In genomic region chr1:88121521-88121920, GRCm38 (mm10) we compare ENCODE assay signal across 20 mouse cellular contexts. TPM values are rescaled to one million over a fixed set of nuclear protein-coding genes. Genes with fewer than 3 reads are reported as not detected.
DNase-seq lines count a peak whose midpoint lies in the region; ATAC-seq and TF ChIP-seq lines count a peak whose summit lies in the region.
"Not testable (repeated sequence)": the region's sequence is repeated elsewhere in the genome, so short reads cannot be mapped to it uniquely, and the experiment has no call there.
"Had no signal": no experiment of that assay in that cellular context is flagged by ENCODE, and none has a peak within 500 bp of the region (broad histone marks: within the 10 kb centered on the region; RNA-seq: fewer than 3 reads in every experiment).

No protein-coding gene starts in this region.

- not testable (repeated sequence) for H3K36me3 ChIP-seq in liver, postnatal 0 days (replicated peaks; ENCODE audit: insufficient read depth, low read length)

- not testable (repeated sequence) for H3K9ac ChIP-seq in liver, postnatal 0 days (replicated peaks)

- TF ChIP-seq EP300 in liver, postnatal 0 days (IDR thresholded peaks at IDR 0.05; ENCODE audit: low read depth), result not testable (repeated sequence)

- peak; percentile 12 for DNase-seq in CD4-positive, CD25-positive, alpha-beta regulatory T cell, adult 2 months (ENCODE audit: low read depth, low spot score)
- peak; percentile 55 for DNase-seq in adrenal gland, postnatal 10 days
- peak; percentile 13 for DNase-seq in embryo, embryonic 10.5 days (ENCODE audit: low spot score)
- peak; percentile 37 for DNase-seq in induced T-regulatory cell, adult 2 months (ENCODE audit: low read depth)
- DNase-seq in kidney, postnatal 14 days, result peak; percentile 56
- peak; percentile 39 for DNase-seq in liver, postnatal 0 days
- DNase-seq in lung, postnatal 4 days, result peak; percentile 33 to 44
- peak; percentile 44 for DNase-seq in testis, postnatal 10 days (ENCODE audit: low spot score)

- not testable (repeated sequence) for H3K4me1 ChIP-seq in liver, postnatal 0 days (ENCODE audit: insufficient read depth)

- not testable (repeated sequence) for H3K9me3 ChIP-seq in liver, postnatal 0 days (ENCODE audit: low read length)

- not testable (repeated sequence) for H3K27ac ChIP-seq in liver, postnatal 0 days (ENCODE audit: low read depth)

- H3K27me3 ChIP-seq in liver, postnatal 0 days (ENCODE audit: insufficient read depth, low read length), result not testable (repeated sequence)

- H3K4me3 ChIP-seq in liver, postnatal 0 days (ENCODE audit: low read depth, low read length), result not testable (repeated sequence)

- not testable (repeated sequence) for ATAC-seq in liver, postnatal 0 days

- H3K4me2 ChIP-seq in liver, postnatal 0 days (ENCODE audit: low read depth, low read length), result not testable (repeated sequence)

- TF ChIP-seq CTCF in liver, postnatal 0 days (IDR thresholded peaks at IDR 0.05; ENCODE audit: low read depth), result peak; percentile 65

- no CpG with 5 or more reads among the region's 1 CpGs for WGBS in liver, postnatal 0 days (ENCODE audit: insufficient replicate concordance)

RNA-seq across cellular contexts. Expression of gene Ugt1a6a, which starts 13.1 kb away (rescaled TPM):
- total RNA-seq in adrenal gland, postnatal 10 days (2021), result 10 to 100 TPM in 1 of 2 experiments, 1 to 10 TPM in 1; 9.1 to 14.0 TPM
- polyA plus RNA-seq in liver, postnatal 0 days (2015; fragmentation: Nextera tagmentation; extraction: Ambion mirVana), result 27.7 and 28.5 TPM in 2 replicates
- polyA plus RNA-seq: erythroblast, embryonic 14.5 days had no signal

RNA-seq across cellular contexts. Expression of gene Ugt1a6b, which starts 18.5 kb away (rescaled TPM):
- total RNA-seq in adrenal gland, postnatal 10 days (2021), result 10 to 100 TPM in 1 of 2 experiments, 1 to 10 TPM in 1; 7.3 to 13.6 TPM
- 28.8 and 29.4 TPM in 2 replicates for polyA plus RNA-seq in liver, postnatal 0 days (2015; fragmentation: Nextera tagmentation; extraction: Ambion mirVana)
- polyA plus RNA-seq: erythroblast, embryonic 14.5 days; heart, embryonic 15.5 days had no signal

RNA-seq across cellular contexts. Expression of gene Ugt1a7c, which starts 26.7 kb away (rescaled TPM):
- total RNA-seq in adrenal gland, postnatal 10 days (2021), result 1 to 10 TPM; 1.9 to 2.6 TPM
- 2.3 and 2.9 TPM in 2 replicates for polyA plus RNA-seq in liver, postnatal 0 days (2015; fragmentation: Nextera tagmentation; extraction: Ambion mirVana)

RNA-seq across cellular contexts. Expression of gene Ugt1a8, which starts 33.9 kb away (rescaled TPM):
- total RNA-seq in adrenal gland, postnatal 10 days (2021), result under 1 TPM; 0.21 to 0.30 TPM
- not detected in 2 replicates for polyA plus RNA-seq in liver, postnatal 0 days (2015; fragmentation: Nextera tagmentation; extraction: Ambion mirVana)
- total RNA-seq: gastrocnemius, adult 18-20 months; heart, adult 18-20 months; left cerebral cortex, postnatal 10 days had no signal
- polyA plus RNA-seq: erythroblast, embryonic 14.5 days; forebrain, embryonic 15.5 days; heart, embryonic 15.5 days; hindbrain, embryonic 12.5 days; limb, embryonic 14.5 days; macrophage; midbrain, embryonic 15.5 days; testis, adult 2 months; urinary bladder, adult 2 months had no signal

RNA-seq across cellular contexts. Expression of gene Ugt1a5, which starts 44.3 kb away (rescaled TPM):
- under 1 TPM; 0.48 to 0.61 TPM for total RNA-seq in adrenal gland, postnatal 10 days (2021)
- 0.08 and 0.19 TPM in 2 replicates for polyA plus RNA-seq in liver, postnatal 0 days (2015; fragmentation: Nextera tagmentation; extraction: Ambion mirVana)
- total RNA-seq: left cerebral cortex, postnatal 10 days had no signal
- polyA plus RNA-seq: erythroblast, embryonic 14.5 days; forebrain, embryonic 15.5 days; heart, embryonic 15.5 days; hindbrain, embryonic 12.5 days; macrophage; midbrain, embryonic 15.5 days had no signal
